In genomic region chr1:119805984-119806383, GRCm38 (mm10) we compare ENCODE assay signal across 24 mouse cellular contexts. TPM values are rescaled to one million over a fixed set of nuclear protein-coding genes. Genes with fewer than 3 reads are reported as not detected.
DNase-seq lines count a peak whose midpoint lies in the region; ATAC-seq and TF ChIP-seq lines count a peak whose summit lies in the region.
"Had no signal": no experiment of that assay in that cellular context is flagged by ENCODE, and none has a peak within 500 bp of the region (broad histone marks: within the 10 kb centered on the region; RNA-seq: fewer than 3 reads in every experiment).

No protein-coding gene starts in this region.

- no peak for ATAC-seq in megakaryocyte, adult 5-6 weeks (ENCODE audit: poor library complexity, severe bottlenecking)
- ATAC-seq: hindbrain, postnatal 0 days; intestine, embryonic 16.5 days; liver, embryonic 12.5 days; Patski had no signal

- peak overlapping the region; percentile 46 for H3K4me3 ChIP-seq in megakaryocyte, embryonic 14.5 days (replicated peaks)
- H3K4me3 ChIP-seq in MEL (ENCODE audit: control insufficient read depth in 1 of 2, insufficient read depth in 1 of 2, low read depth in 2 of 2, low read length in 2 of 2): no peak overlapping the region
- H3K4me3 ChIP-seq: hindbrain, embryonic 10.5 days; kidney, embryonic 15.5 days; limb, embryonic 13.5 days; liver, embryonic 12.5 days; midbrain, embryonic 12.5 days had no signal

- no peak overlapping the region for H3K27ac ChIP-seq in MEL (ENCODE audit: control insufficient read depth, low read depth, low read length)
- H3K27ac ChIP-seq: hindbrain, embryonic 10.5 days; hindbrain, postnatal 0 days; kidney, embryonic 15.5 days; limb, embryonic 13.5 days; liver, embryonic 12.5 days; midbrain, embryonic 12.5 days had no signal

- TF ChIP-seq RAD21 in MEL (IDR thresholded peaks at IDR 0.05; ENCODE audit: low read depth, low read length): no peak

- no peaks in the 10 kb centered on the region for H3K27me3 ChIP-seq in megakaryocyte, embryonic 14.5 days (replicated peaks)
- H3K27me3 ChIP-seq in MEL (ENCODE audit: control insufficient read depth in 1 of 2, insufficient read depth in 2 of 2, low read length in 2 of 2): no peaks in the 10 kb centered on the region
- H3K27me3 ChIP-seq: kidney, embryonic 15.5 days; limb, embryonic 13.5 days; liver, embryonic 12.5 days; midbrain, embryonic 12.5 days; Patski had no signal

- peak; percentile 38 for DNase-seq in adrenal gland, postnatal 14 days
- no peak for DNase-seq in adrenal gland, adult 8-10 months
- peak; percentile 46 for DNase-seq in MEL (ENCODE audit: low read depth, low spot score)
- DNase-seq in fibroblast of lung, adult 2 months (ENCODE audit: low read depth): peak; percentile 29
- no peak for DNase-seq in kidney, adult 18-20 months
- no peak for DNase-seq in spleen, postnatal 4 days (ENCODE audit: low spot score in 2 of 2)
- DNase-seq: cerebellum, adult 9-10 months; gastrocnemius, postnatal 10 days; heart, adult 11 months; kidney, postnatal 36 days; lung, adult 18-20 months; lung, postnatal 10 days; thymus, adult 2 months; thymus, postnatal 4 days had no signal

- H3K9ac ChIP-seq in MEL (ENCODE audit: control insufficient read depth, low read depth, low read length, poor library complexity, severe bottlenecking): no peak overlapping the region
- H3K9ac ChIP-seq: kidney, embryonic 15.5 days; limb, embryonic 13.5 days; liver, embryonic 12.5 days; midbrain, embryonic 12.5 days had no signal

- H3K4me1 ChIP-seq in megakaryocyte, embryonic 14.5 days: peaks cover 34% of the 10 kb centered on the region
- H3K4me1 ChIP-seq in MEL (ENCODE audit: control insufficient read depth in 1 of 2, insufficient read depth in 2 of 2, low read length in 2 of 2): peaks cover 0 to 28% of the 10 kb centered on the region in 2 experiments; a peak in 2 of 4 replicates
- H3K4me1 ChIP-seq: hindbrain, embryonic 10.5 days; kidney, embryonic 15.5 days; limb, embryonic 13.5 days; midbrain, embryonic 12.5 days had no signal

- TF ChIP-seq POLR2A in MEL (IDR thresholded peaks at IDR 0.05; ENCODE audit: control insufficient read depth in 1 of 2, insufficient read depth in 1 of 2, low read depth in 1 of 2, low read length in 2 of 2, poor library complexity in 1 of 2): no peak

- no peaks in the 10 kb centered on the region for H3K36me3 ChIP-seq in megakaryocyte, embryonic 14.5 days (replicated peaks; ENCODE audit: low read length)
- H3K36me3 ChIP-seq in MEL (ENCODE audit: control insufficient read depth in 1 of 2, insufficient read depth in 2 of 2, low read length in 2 of 2): peaks cover 0 to 21% of the 10 kb centered on the region in 2 experiments; a peak in 2 of 4 replicates
- H3K36me3 ChIP-seq: hindbrain, embryonic 10.5 days; limb, embryonic 13.5 days; liver, embryonic 12.5 days; midbrain, embryonic 12.5 days had no signal

- peaks cover 4% of the 10 kb centered on the region; the same call in 1 of the 2 replicates for H3K79me2 ChIP-seq in MEL (ENCODE audit: control insufficient read depth, insufficient read depth, low read length, poor library complexity)

- no peak for TF ChIP-seq EP300 in MEL (IDR thresholded peaks at IDR 0.05; ENCODE audit: low read depth in 1 of 2, low read length in 2 of 2)

- no peak for TF ChIP-seq CTCF in MEL (IDR thresholded peaks at IDR 0.05 in 2 of 3, conservative IDR thresholded peaks at IDR 0.05 in 1 of 3; ENCODE audit: control insufficient read depth in 1 of 3, insufficient read depth in 1 of 3, low read depth in 2 of 3, low read length in 3 of 3, poor library complexity in 1 of 3, severe bottlenecking in 1 of 3)

- no peaks in the 10 kb centered on the region for H3K9me3 ChIP-seq in megakaryocyte, embryonic 14.5 days
- H3K9me3 ChIP-seq in MEL (replicated peaks; ENCODE audit: insufficient read depth, low read length): no peaks in the 10 kb centered on the region
- H3K9me3 ChIP-seq: hindbrain, embryonic 10.5 days; kidney, embryonic 15.5 days; limb, embryonic 13.5 days; liver, embryonic 12.5 days; midbrain, embryonic 12.5 days had no signal

TF ChIP-seq in MEL, 35 proteins besides CTCF, POLR2A, EP300 and RAD21:
- TF ChIP-seq TAL1 (IDR thresholded peaks at IDR 0.05; ENCODE audit: low read length): no peak
- no peak for TF ChIP-seq POLR2AphosphoS2 (IDR thresholded peaks at IDR 0.05; ENCODE audit: low read length)
- TF ChIP-seq MAZ (IDR thresholded peaks at IDR 0.05; ENCODE audit: low read depth, low read length): no peak
- no peak for TF ChIP-seq SIN3A (IDR thresholded peaks at IDR 0.05; ENCODE audit: low read length)
- TF ChIP-seq MYB (IDR thresholded peaks at IDR 0.05; ENCODE audit: low read depth, low read length): no peak
- TF ChIP-seq TCF12 (IDR thresholded peaks at IDR 0.05; ENCODE audit: low read depth, low read length): no peak
- TF ChIP-seq POLR2AphosphoS5 (IDR thresholded peaks at IDR 0.05; ENCODE audit: borderline replicate concordance, low read depth, low read length): no peak
- TF ChIP-seq ZMIZ1 (IDR thresholded peaks at IDR 0.05; ENCODE audit: low read depth, low read length): no peak
- TF ChIP-seq UBTF (IDR thresholded peaks at IDR 0.05; ENCODE audit: borderline replicate concordance, insufficient read depth, low read depth, low read length): no peak

RNA-seq across cellular contexts. Expression of gene Ptpn4, which starts 31.4 kb away (rescaled TPM):
- total RNA-seq in adrenal gland, postnatal 14 days (2021): 46.1 and 49.8 TPM in 2 replicates
- total RNA-seq in adrenal gland, adult 8-10 months (2022): 10 to 100 TPM; 21.8 to 35.5 (median 30.3) TPM
- polyA plus RNA-seq in megakaryocyte, embryonic 14.5 days (2012; ENCODE audit: insufficient read depth, low replicate concordance): 1.6 and 1.9 TPM in 2 replicates
- 9.5 and 10.4 TPM in 2 replicates for total RNA-seq in megakaryocyte, adult 5-6 weeks (2015)
- 7.3 and 9.1 TPM in 2 replicates for total RNA-seq in megakaryocyte, adult 5-6 weeks (2017)
- 8.7 and 9.5 TPM in 2 replicates for total RNA-seq in MEL (2012; rRNA removed)
- 100 to 1,000 TPM in 1 of 2 experiments, 1 to 10 TPM in 1; 6.2 to 527 TPM for polyA plus RNA-seq in MEL (2012; ENCODE audit: insufficient read depth in 1 of 2, insufficient read length in 2 of 2, low read depth in 1 of 2, low replicate concordance in 2 of 2, missing spikeins in 1 of 2)

Comparison
In these comparisons a context has a peak if more than half of its experiments do, and no peak if none do; other contexts are left out.
1. DNase-seq: peak in adrenal gland, postnatal 14 days (single experiment), MEL (single experiment) and fibroblast of lung, adult 2 months (single experiment); none in adrenal gland, adult 8-10 months (single experiment), kidney, adult 18-20 months (single experiment) and spleen, postnatal 4 days (0 of 2).